In the genomic region with DNA sequence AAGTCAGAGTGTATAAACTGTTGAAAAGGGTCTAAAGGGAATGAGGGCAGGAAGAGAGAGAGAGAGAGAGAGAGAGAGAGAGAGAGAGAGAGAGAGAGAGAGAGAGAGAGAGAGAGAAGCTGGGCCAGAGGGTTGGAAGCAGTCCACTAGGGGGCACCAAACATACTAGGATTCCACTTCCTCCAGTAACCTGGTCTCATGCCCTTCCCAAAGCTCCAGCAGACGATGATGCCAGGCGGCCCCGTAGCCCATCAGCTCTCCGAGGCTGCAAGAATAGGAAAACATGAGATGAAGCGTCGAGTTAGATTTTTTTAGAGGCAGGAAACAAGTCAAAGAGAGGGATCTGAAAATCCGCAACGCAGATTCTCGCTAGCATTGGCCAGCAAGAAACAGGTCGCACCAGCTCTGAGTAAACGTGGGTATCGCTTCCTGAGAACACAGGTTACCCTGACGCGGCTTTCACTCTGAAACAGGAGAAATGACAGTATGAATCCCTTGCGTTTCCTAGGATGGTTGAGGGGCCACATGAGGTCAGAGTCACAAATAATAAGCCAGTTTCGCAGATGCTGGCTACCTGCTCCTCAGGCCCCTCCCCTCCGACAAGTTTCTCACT, we compare ENCODE assay signal across 8 mouse cellular contexts. TPM values are rescaled to one million over a fixed set of nuclear protein-coding genes. Genes with fewer than 3 reads are reported as not detected.
DNase-seq lines count a peak whose midpoint lies in the region; ATAC-seq and TF ChIP-seq lines count a peak whose summit lies in the region.

No protein-coding gene starts in this region.

- peak overlapping the region; percentile 59 for H3K9ac ChIP-seq in embryonic facial prominence, embryonic 13.5 days
- peak overlapping the region; percentile 34; the same call in 1 of the 2 replicates for H3K9ac ChIP-seq in limb, embryonic 12.5 days (replicated peaks)
- H3K9ac ChIP-seq in midbrain, embryonic 14.5 days (replicated peaks; ENCODE audit: low read length) = peak overlapping the region; percentile 27; the same call in 1 of the 2 replicates

- no peaks in the 10 kb centered on the region for H3K9me3 ChIP-seq in embryonic facial prominence, embryonic 13.5 days
- no peaks in the 10 kb centered on the region for H3K9me3 ChIP-seq in heart, embryonic 10.5 days
- H3K9me3 ChIP-seq in limb, embryonic 12.5 days = no peaks in the 10 kb centered on the region
- no peaks in the 10 kb centered on the region for H3K9me3 ChIP-seq in midbrain, embryonic 14.5 days (ENCODE audit: control insufficient read depth, low read length)

- H3K27ac ChIP-seq in bone marrow, adult 2 months (ENCODE audit: control insufficient read depth, insufficient read depth, low read depth, low read length, poor library complexity) = no peak overlapping the region
- no peak overlapping the region for H3K27ac ChIP-seq in embryonic facial prominence, embryonic 13.5 days
- no peak overlapping the region for H3K27ac ChIP-seq in heart, embryonic 10.5 days
- H3K27ac ChIP-seq in limb, embryonic 12.5 days = no peak overlapping the region
- H3K27ac ChIP-seq in midbrain, embryonic 14.5 days (replicated peaks; ENCODE audit: low read depth, low read length) = no peak overlapping the region

- no peaks in the 10 kb centered on the region for H3K36me3 ChIP-seq in embryonic facial prominence, embryonic 13.5 days
- H3K36me3 ChIP-seq in heart, embryonic 10.5 days = no peaks in the 10 kb centered on the region
- no peaks in the 10 kb centered on the region for H3K36me3 ChIP-seq in limb, embryonic 12.5 days
- no peaks in the 10 kb centered on the region for H3K36me3 ChIP-seq in midbrain, embryonic 14.5 days (ENCODE audit: control insufficient read depth, insufficient read depth, low read length)
- no peaks in the 10 kb centered on the region for H3K36me3 ChIP-seq in splenic B cell, adult 2 months (ENCODE audit: control insufficient read depth, insufficient read depth, low read length, poor library complexity, severe bottlenecking)

- no peak overlapping the region for H3K4me3 ChIP-seq in bone marrow, adult 2 months (replicated peaks; ENCODE audit: control insufficient read depth, low read depth, low read length)
- peak overlapping the region; percentile 35 for H3K4me3 ChIP-seq in embryonic facial prominence, embryonic 13.5 days
- peak overlapping the region; percentile 46 for H3K4me3 ChIP-seq in heart, embryonic 10.5 days
- peak overlapping the region; percentile 30 for H3K4me3 ChIP-seq in limb, embryonic 12.5 days (replicated peaks)
- H3K4me3 ChIP-seq in midbrain, embryonic 14.5 days (replicated peaks; ENCODE audit: low read depth, low read length) = peak overlapping the region; percentile 24

- H3K4me2 ChIP-seq in embryonic facial prominence, embryonic 13.5 days = peak overlapping the region; percentile 64
- peak overlapping the region; percentile 60 for H3K4me2 ChIP-seq in limb, embryonic 12.5 days
- H3K4me2 ChIP-seq in midbrain, embryonic 14.5 days (ENCODE audit: low read length) = peak overlapping the region; percentile 59

- peak; percentile 65 for TF ChIP-seq CTCF in bone marrow, adult 2 months (IDR thresholded peaks at IDR 0.05; ENCODE audit: control insufficient read depth, insufficient read depth, low read length)

- no peak for ATAC-seq in embryonic facial prominence, embryonic 13.5 days (ENCODE audit: insufficient number of reproducible peaks, insufficient read depth, low FRiP score, low TSS enrichment, low read depth)
- ATAC-seq in limb, embryonic 12.5 days (ENCODE audit: insufficient number of reproducible peaks, insufficient read depth, low FRiP score, low TSS enrichment, low read depth) = no peak
- ATAC-seq in midbrain, embryonic 14.5 days (ENCODE audit: low FRiP score, low TSS enrichment) = no peak

- no peaks in the 10 kb centered on the region for H3K4me1 ChIP-seq in bone marrow, adult 2 months (ENCODE audit: control insufficient read depth, insufficient read depth, low read length)
- peaks cover 6% of the 10 kb centered on the region for H3K4me1 ChIP-seq in embryonic facial prominence, embryonic 13.5 days
- no peaks in the 10 kb centered on the region for H3K4me1 ChIP-seq in heart, embryonic 10.5 days
- 0 out of 2 replicates have a peak, but pooled peaks cover 6% of the 10 kb centered on the region for H3K4me1 ChIP-seq in limb, embryonic 12.5 days (replicated peaks)
- H3K4me1 ChIP-seq in midbrain, embryonic 14.5 days (ENCODE audit: control insufficient read depth, insufficient read depth, low read length) = no peaks in the 10 kb centered on the region

- H3K27me3 ChIP-seq in embryonic facial prominence, embryonic 13.5 days = peaks cover 7% of the 10 kb centered on the region; the same call in 1 of the 2 replicates
- peaks cover 17% of the 10 kb centered on the region for H3K27me3 ChIP-seq in heart, embryonic 10.5 days (ENCODE audit: insufficient read depth, poor library complexity, severe bottlenecking)
- H3K27me3 ChIP-seq in limb, embryonic 12.5 days = peaks cover 10% of the 10 kb centered on the region
- H3K27me3 ChIP-seq in midbrain, embryonic 14.5 days (ENCODE audit: control insufficient read depth, insufficient read depth, low read length) = 0 out of 2 replicates have a peak, but pooled peaks cover 3% of the 10 kb centered on the region
- no peaks in the 10 kb centered on the region for H3K27me3 ChIP-seq in splenic B cell, adult 2 months (ENCODE audit: control insufficient read depth, insufficient read depth, low read length, poor library complexity, severe bottlenecking)

- TF ChIP-seq POLR2A in bone marrow, adult 2 months (IDR thresholded peaks at IDR 0.05; ENCODE audit: borderline replicate concordance, control insufficient read depth, low read depth, low read length) = no peak

- peak; percentile 43 for DNase-seq in 416B (ENCODE audit: low read depth)
- DNase-seq in heart, embryonic 10.5 days (ENCODE audit: low spot score) = no peak
- peak; percentile 72 for DNase-seq in kidney, adult 9 months
- DNase-seq in midbrain, embryonic 14.5 days = peak; percentile 95
- peak; percentile 59 for DNase-seq in splenic B cell, adult 2 months (ENCODE audit: low read depth, low spot score)

- 15% methylated on average over 17 of the region's 17 CpGs for WGBS in bone marrow, adult 2 months
- 15% methylated on average over 17 of the region's 17 CpGs for WGBS in embryonic facial prominence, embryonic 13.5 days
- WGBS in heart, embryonic 10.5 days = 25% methylated on average over 17 of the region's 17 CpGs
- 19% methylated on average over 17 of the region's 17 CpGs for WGBS in limb, embryonic 12.5 days
- 22% methylated on average over 17 of the region's 17 CpGs for WGBS in midbrain, embryonic 14.5 days

RNA-seq across cellular contexts. Expression of gene Mfsd6l, which starts 10.6 kb away (rescaled TPM):
- polyA plus RNA-seq in bone marrow, adult 2 months (2011; ENCODE audit: insufficient read depth, insufficient read length, low replicate concordance, missing spikeins) = 0.97 and 1.1 TPM in 2 replicates
- polyA plus RNA-seq in embryonic facial prominence, embryonic 13.5 days (2015; fragmentation: Nextera tagmentation; extraction: Ambion mirVana) = 0.48 and 1.1 TPM in 2 replicates
- polyA plus RNA-seq in heart, embryonic 10.5 days (2016; fragmentation: Nextera tagmentation; extraction: Ambion mirVana) = 0.06 and 0.16 TPM in 2 replicates
- 0.10 TPM in 1 of 2 replicates, not detected in the other for polyA plus RNA-seq in limb, embryonic 12.5 days (2016; fragmentation: Nextera tagmentation; extraction: Ambion mirVana)
- polyA plus RNA-seq in midbrain, embryonic 14.5 days (2014; fragmentation: Nextera tagmentation; extraction: Ambion mirVana) = not detected in 2 replicates

RNA-seq across cellular contexts. Expression of gene Ccdc42, which starts 20.3 kb away (rescaled TPM):
- polyA plus RNA-seq in bone marrow, adult 2 months (2011; ENCODE audit: insufficient read depth, insufficient read length, low replicate concordance, missing spikeins) = not detected in 2 replicates
- 0.26 TPM in 1 of 2 replicates, not detected in the other for polyA plus RNA-seq in embryonic facial prominence, embryonic 13.5 days (2015; fragmentation: Nextera tagmentation; extraction: Ambion mirVana)
- polyA plus RNA-seq in heart, embryonic 10.5 days (2016; fragmentation: Nextera tagmentation; extraction: Ambion mirVana) = 0.80 and 1.5 TPM in 2 replicates
- polyA plus RNA-seq in limb, embryonic 12.5 days (2016; fragmentation: Nextera tagmentation; extraction: Ambion mirVana) = 0.28 and 1.0 TPM in 2 replicates
- 0.36 TPM in 1 of 2 replicates, not detected in the other for polyA plus RNA-seq in midbrain, embryonic 14.5 days (2014; fragmentation: Nextera tagmentation; extraction: Ambion mirVana)
